Mouse (Mus musculus) ES-E14 (cell line): ENCODE data around the gene Pgc. TPM values are rescaled to one million over a fixed set of nuclear protein-coding genes. Genes with fewer than 3 reads are reported as not detected.

ENCODE experiments used
- DNase-seq: peaks from one replicate; pipeline ENCODE4 v3.0.0-alpha.2; 2013; ENCODE audit warnings: low read depth, low spot score
- H3K27ac ChIP-seq: 2 replicates; pipeline ENCODE4 v1.5.1; 2012; ENCODE audit warnings: low read depth, mild to moderate bottlenecking, low read length, moderate library complexity, mixed read lengths; ENCODE audit not compliant: poor library complexity, insufficient read depth, severe bottlenecking
- H3K36me3 ChIP-seq: 2 replicates; pipeline ENCODE4 v1.6.1; 2012; ENCODE audit warnings: mild to moderate bottlenecking, low read length, moderate library complexity, mixed read lengths; ENCODE audit not compliant: control insufficient read depth, poor library complexity, insufficient read depth, severe bottlenecking
- H3K4me1 ChIP-seq, 2 experiments: fragments of 150-350 bp in 1 of 2; sonication (generic) in 1 of 2; 2 replicates each; pipeline ENCODE4 v1.6.1; 2012; ENCODE audit warnings: low read length in 2 of 2, mild to moderate bottlenecking in 1 of 2, mixed read lengths in 1 of 2; ENCODE audit not compliant: control insufficient read depth in 2 of 2, insufficient read depth in 2 of 2, poor library complexity in 1 of 2
- H3K4me3 ChIP-seq, 2 experiments: fragments of 150-350 bp in 1 of 2; sonication (generic) in 1 of 2; 2 replicates each; pipeline ENCODE4 v1.5.1; 2012; ENCODE audit warnings: low read length in 2 of 2, low read depth in 1 of 2, mild to moderate bottlenecking in 1 of 2, mixed read lengths in 1 of 2; ENCODE audit not compliant: insufficient read depth in 1 of 2, poor library complexity in 1 of 2, severe bottlenecking in 1 of 2
- H3K9ac ChIP-seq: 2 replicates; pipeline ENCODE4 v1.6.1; 2012; ENCODE audit warnings: low read depth, mild to moderate bottlenecking, low read length, mixed read lengths; ENCODE audit not compliant: poor library complexity, insufficient read depth, severe bottlenecking
- H3K9me3 ChIP-seq: fragments of 150-350 bp; sonication (generic); 2 replicates; pipeline ENCODE4 v1.6.1; 2012; ENCODE audit warnings: low read depth, mild to moderate bottlenecking, low read length; ENCODE audit not compliant: control insufficient read depth, insufficient read depth
- CHD2 ChIP-seq: IDR thresholded peaks from 2 replicates; pipeline ENCODE4 v1.6.1; 2014; ENCODE audit warnings: mild to moderate bottlenecking, low read depth, low read length, inconsistent platforms
- HCFC1 ChIP-seq: IDR thresholded peaks from 2 replicates; pipeline ENCODE4 v1.6.1; 2012; ENCODE audit warnings: low read length, inconsistent platforms, borderline replicate concordance; ENCODE audit not compliant: insufficient read depth
- MAFK ChIP-seq: IDR thresholded peaks from 2 replicates; pipeline ENCODE4 v1.6.1; 2014; ENCODE audit warnings: mild to moderate bottlenecking, low read depth, low read length, inconsistent platforms; ENCODE audit not compliant: insufficient read depth
- ZC3H11A ChIP-seq: IDR thresholded peaks from 2 replicates; pipeline ENCODE4 v1.6.1; 2012; ENCODE audit warnings: low read depth, mild to moderate bottlenecking, inconsistent platforms, low read length, borderline replicate concordance
- ZNF384 ChIP-seq: IDR thresholded peaks from 2 replicates; pipeline ENCODE4 v1.6.1; 2012; ENCODE audit warnings: low read depth, low read length, inconsistent platforms
- in situ Hi-C, 2 experiments: fragments of 600-800 bp; cut with MboI; formaldehyde crosslinking; loops; one replicate each; pipeline ENCODE4 v1.15.1; 2025; ENCODE audit warnings: low sequenced_read_pairs in 2 of 2, inconsistent platforms in 1 of 2; ENCODE audit not compliant: unreplicated experiment in 2 of 2
- total RNA-seq: library from RNA; depleted of rRNA; stranded (reverse); fragments of 300-350 nt; gene quantifications from 2 replicates; pipeline ENCODE4 v1.2.3, GENCODE M21; 2012

Pgc gene
- total RNA-seq, 1 experiment: 1.7 TPM

DNA sequence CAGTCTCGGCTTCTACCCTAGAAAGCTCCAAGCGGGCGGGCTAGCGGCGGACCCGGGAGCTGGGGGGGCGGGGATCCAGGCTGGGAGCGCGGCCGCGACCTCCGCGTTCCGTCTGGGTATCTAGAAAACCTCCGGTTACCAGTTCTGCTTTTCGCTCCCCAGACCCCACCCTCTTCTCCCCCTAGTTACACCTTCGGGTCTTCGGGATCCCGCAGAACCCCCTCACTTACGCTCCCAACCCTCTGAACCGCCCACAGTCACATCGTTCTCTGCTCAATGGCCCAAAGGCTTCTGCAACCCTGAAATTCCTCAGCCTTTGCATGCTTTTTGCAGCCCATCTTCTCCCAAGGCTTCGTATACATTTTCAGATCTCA, 31.3 kb upstream of the Pgc start:
- H3K9ac ChIP-seq: peak overlapping the region; percentile 77
- H3K9me3 ChIP-seq: no peaks in the 10 kb centered on the region
- peaks cover 7% of the 10 kb centered on the region; the same call in 1 of the 2 replicates for H3K36me3 ChIP-seq
- no peak for DNase-seq
- no peak overlapping the region for H3K27ac ChIP-seq
- H3K4me1 ChIP-seq: peaks cover 0 to 6% of the 10 kb centered on the region in 2 experiments; a peak in 1 of 4 replicates
- in situ Hi-C loops: no loop called here
- no peak for TF ChIP-seq ZC3H11A
- TF ChIP-seq MAFK: no peak
- no peak for TF ChIP-seq CHD2
- TF ChIP-seq HCFC1: no peak
- TF ChIP-seq ZNF384: no peak
- peak overlapping the region; percentile 86 to 90 for H3K4me3 ChIP-seq

DNA sequence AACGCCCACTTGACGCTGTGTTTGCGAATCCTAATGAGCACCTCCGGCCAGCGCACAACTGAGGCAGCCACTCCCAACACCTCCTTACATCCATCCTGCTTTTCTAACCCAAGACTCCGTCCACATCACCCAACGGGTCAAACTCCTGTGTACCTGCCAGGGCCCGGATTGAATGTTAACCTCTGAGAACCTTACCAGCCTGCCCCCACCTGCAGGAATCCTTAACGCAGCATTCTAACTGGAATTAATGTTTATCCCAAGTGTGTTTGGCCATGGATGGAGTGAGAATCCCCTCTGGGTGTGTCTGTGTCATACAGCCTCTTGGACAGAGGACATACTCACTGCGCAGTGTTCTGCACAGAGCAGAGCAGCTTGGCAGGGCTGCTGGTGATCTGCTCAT, 28.5 kb upstream of the Pgc start:
- no peak for DNase-seq
- no peak overlapping the region; the same call in 1 of the 2 replicates for H3K9ac ChIP-seq
- TF ChIP-seq HCFC1 (no peak), CHD2 (no peak), MAFK (no peak), ZNF384 (no peak), ZC3H11A (no peak)
- peaks cover 14% of the 10 kb centered on the region; the same call in 1 of the 2 replicates for H3K36me3 ChIP-seq
- peaks cover 0 to 20% of the 10 kb centered on the region in 2 experiments; a peak in 2 of 4 replicates for H3K4me1 ChIP-seq
- H3K4me3 ChIP-seq: no peak overlapping the region
- in situ Hi-C loops: no loop called here
- no peaks in the 10 kb centered on the region for H3K9me3 ChIP-seq
- H3K27ac ChIP-seq: no peak overlapping the region

DNA sequence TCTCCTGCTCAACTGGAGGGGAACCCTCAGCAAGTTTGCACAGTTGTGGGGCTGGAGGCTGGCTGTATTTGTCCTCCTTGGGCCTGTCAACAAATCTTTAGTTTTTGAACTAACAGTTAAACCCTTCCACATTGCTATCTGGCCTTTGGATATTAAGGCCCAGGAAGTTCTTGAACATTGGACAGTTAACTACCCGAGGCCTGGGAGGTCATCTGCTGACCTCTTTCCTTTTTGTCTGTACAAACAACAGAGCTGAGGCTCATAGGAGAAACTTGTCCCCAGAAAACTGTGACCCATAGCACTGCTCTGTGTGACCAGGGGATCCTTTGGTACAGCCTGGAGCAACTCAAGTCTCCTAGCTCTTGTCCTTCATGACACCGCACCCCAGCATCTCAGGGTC, 27.6 kb upstream of the Pgc start:
- no peak overlapping the region for H3K9ac ChIP-seq
- H3K4me3 ChIP-seq: no peak overlapping the region
- DNase-seq: no peak
- H3K27ac ChIP-seq: no peak overlapping the region
- in situ Hi-C loops: no loop called here
- no peak for TF ChIP-seq ZC3H11A
- no peak for TF ChIP-seq CHD2
- TF ChIP-seq ZNF384: no peak
- TF ChIP-seq HCFC1: no peak
- TF ChIP-seq MAFK: no peak
- H3K36me3 ChIP-seq: peaks cover 14% of the 10 kb centered on the region; the same call in 1 of the 2 replicates
- H3K4me1 ChIP-seq: peaks cover 0 to 17% of the 10 kb centered on the region in 2 experiments; a peak in 2 of 4 replicates
- H3K9me3 ChIP-seq: no peaks in the 10 kb centered on the region

- Histone ChIP-seq H3K9me3 (no peaks in the 10 kb centered on the region), H3K9ac (no peak overlapping the region), H3K36me3 (peaks cover 14% of the 10 kb centered on the region; the same call in 1 of the 2 replicates), H3K27ac (no peak overlapping the region), H3K4me1 (peaks cover 0 to 27% of the 10 kb centered on the region in 2 experiments; a peak in 3 of 4 replicates), H3K4me3 (no peak overlapping the region)
- TF ChIP-seq ZC3H11A: no peak
- no peak for TF ChIP-seq HCFC1
- no peak for TF ChIP-seq MAFK
- TF ChIP-seq ZNF384: no peak
- TF ChIP-seq CHD2: no peak
- in situ Hi-C loops: no loop called here
- DNase-seq: no peak
These were observed 24.8 kb upstream of the Pgc start for GRCm38 (mm10) chr17:47701793-47702192.
